Mouse (Mus musculus) lung, postnatal 25 days (tissue): Measurements from ENCODE around the gene Rhof.
A peak's percentile ranks its signal among the peaks of the same experiment; 100 is the strongest.

Source experiments
- DNase-seq: peaks from one replicate; pipeline ENCODE4 v3.0.0; 2022; ENCODE audit warnings: low spot score

Rhof gene

DNA sequence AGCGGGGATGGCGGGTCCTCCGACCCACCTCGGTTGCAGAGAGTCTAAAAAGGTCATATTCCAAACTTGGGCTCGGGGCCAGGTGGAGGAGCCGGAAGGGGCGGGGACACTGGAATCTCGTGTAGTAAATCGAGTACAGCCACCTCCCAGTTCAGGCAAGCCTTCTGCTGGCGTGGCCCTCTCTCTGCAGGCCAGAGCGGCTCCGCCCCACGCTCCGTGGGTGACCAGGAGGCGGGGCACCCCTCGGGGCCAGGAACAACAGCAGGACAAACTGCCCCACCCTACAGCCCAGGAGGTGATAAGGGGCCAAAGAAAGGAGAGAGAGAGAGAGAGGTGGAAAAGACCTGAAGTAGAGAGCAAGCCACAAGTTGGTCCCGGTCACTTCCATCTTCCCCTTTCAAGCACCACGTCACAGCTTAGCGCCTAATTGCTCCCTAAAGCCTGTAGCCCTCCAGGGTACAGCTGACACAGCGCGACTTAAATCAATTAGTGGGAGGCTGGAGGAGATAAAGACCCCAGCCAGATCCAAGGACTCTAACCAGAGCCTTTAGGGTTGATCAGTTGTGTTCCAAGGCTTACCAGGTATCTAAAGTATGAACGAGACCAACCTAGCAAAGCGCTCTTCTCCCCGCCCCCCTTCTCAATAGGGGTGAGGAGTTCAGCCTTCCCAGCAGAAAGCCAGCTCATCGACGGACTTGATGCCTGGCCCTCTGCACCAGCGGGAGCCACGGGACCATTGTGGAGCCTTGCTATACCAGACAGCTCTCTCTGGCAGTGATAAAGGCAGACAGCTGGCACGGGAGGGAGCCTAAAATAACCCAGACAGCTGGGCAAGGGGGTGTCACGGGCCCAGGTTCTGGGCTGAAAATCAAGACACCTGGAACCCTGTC is 3.2 kb upstream of the Rhof start:
- peak; percentile 95 for DNase-seq

DNA sequence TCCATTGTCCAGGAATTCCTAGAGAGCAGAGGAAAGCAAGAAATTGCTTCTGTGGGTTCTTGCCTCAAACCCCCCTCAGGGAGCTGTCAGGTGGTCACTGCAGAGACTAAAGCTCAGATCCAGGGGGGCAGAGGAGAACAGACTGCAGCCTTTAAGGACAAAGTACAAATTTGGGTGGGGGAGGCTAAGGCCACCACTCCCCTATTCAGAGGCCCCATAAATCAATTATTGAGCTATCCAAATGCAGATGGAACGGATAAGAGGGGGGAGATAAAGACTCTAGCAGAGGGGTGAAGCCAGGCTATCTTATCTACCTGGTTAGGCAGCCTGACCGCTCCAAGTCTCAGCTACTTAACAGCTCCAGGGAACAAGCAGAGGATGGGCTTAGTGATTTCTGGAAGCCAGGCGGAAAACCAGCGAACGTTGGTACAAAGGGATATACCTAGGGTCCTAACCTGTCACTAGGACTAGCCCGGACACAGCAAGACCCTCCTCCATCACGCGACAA is 2.4 kb upstream of the Rhof start:
- DNase-seq = no peak

DNA sequence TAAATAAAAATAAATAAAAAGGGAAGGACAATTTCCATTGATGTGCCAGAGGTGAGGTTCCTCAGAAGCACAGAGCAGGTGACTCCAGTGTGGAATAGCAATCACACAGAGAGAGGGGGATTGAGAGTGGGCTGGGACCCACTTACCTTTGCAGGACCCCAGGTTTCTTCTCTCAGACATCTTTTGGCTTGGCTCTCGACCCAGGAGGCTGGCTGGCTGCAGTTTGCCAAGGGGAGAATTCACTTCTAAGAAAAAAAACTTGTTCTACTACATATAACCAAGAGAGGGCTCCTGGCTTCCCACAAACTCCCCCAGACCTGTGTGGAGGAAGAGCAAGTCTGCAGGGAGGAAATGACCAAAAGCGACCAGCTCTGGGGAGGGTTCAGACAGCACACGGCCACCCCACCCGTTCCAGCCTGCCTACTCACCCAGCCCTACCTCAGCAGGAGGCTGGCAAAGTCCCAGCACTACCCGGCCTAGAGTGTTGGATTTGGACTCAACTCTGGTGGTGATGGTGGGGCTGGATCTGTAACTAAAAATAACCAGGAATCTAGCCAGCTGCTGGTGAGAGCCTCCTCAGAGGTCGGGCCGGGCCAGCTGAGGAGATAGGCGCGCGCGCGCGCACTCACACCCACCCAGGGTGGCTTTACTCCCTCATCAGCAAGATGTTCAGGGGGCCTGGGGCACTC is 1.8 kb upstream of the Rhof start:
- peak; percentile 86 for DNase-seq

DNA sequence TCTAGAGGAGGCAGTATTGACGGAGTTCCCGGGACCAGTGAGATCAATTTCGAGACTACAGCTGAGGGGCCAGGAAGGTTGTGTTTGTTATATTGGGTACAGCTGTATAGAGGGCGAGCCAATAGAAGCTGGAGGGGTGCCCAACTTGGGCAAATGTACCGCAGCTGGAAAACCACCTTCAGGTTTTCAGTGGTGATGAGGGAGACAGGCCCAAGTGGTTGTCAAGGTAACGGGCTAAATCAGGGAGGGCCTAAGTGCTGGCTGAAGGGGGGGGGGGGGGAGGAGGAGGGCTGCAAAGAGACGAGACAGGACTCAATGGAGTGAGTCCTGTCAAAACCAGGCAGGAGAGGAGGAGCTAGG is 1.3 kb upstream of the Rhof start:
- DNase-seq = no peak

DNA sequence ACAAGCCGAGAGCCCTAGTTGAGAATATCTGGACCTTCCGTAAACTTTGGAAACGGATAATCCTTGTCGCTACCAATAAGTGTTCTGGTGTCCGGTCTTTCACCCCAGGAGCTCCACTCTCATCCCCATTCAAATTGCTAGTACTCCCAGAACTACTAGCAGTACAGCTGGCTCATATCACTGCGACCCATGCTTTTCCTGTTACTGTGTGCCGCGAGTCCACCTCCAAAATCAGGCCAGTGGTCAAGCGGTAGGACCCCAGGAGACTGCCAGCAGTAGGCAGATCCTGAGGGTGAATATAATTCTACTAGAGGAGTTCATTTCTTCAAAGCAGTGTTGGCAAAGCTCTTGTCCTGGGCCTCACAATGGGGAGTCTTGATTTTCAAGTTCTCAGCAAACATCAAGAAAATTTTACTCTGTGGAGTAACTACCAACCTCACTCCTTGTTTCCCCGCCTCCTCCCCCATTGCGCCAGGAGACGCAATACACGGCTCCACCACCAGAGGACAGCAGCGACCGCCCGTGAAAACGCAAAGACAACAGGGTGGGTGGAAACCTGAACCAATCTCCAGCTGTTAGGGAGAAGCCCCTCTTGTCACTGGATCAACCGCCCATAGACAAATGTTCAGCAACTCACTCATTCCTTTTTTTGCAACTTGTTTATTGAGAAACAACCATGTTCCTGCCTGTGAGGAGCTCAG is 741 bp upstream of the Rhof start:
- DNase-seq = peak; percentile 89

DNA sequence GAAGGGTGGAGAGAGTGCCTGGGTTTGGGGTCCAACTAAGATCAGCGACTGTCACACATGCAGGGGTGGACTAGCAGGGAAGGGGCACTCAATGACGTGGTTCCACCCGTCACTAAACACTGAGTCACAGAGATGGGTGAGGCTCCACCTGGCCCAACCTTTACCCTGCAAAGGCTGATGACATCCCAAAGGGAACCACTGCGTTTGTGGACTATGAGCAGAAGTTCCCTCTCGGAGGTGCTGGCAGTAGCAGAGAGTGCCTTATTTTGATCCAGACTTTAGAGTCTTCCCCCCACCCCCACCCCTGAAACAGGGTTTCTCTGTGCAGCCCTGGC is 1.7 kb downstream of the Rhof start:
- no peak for DNase-seq

DNA sequence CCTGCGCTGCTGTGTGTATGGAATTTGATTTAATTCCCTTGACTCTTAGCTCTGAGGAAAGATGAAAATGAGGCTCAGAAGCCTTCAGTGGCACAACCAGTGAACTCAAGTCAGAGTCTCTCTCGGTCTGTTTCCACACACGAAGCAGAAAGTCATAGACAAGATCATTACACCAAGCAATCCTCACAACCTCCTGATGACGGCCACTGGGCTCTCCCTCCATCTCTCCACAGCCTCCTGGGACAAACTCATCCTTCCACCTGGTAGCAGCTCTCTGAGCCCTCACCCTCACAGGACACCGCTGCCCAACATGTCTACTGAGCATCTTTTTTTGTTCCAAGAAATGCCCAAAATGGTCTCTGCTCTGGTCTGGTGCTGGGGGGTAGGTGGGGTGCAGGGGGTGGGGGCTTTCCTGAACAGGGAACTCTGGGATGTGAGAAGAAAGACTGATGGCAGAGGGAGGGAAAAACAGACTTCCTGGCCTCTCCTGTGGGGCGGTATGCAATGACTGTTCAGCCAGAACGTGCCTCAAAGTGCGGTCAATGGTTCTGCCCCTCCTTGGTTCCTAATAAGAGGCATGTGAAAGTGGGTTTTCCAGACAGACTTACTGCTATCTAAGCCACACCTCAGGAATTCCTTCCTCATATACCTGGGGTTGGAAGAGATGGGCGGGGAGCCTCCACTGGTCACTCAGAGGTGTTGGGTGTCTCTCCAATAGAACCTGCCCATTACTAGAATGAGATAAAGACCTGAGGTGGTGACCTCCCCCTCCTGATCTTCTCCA is 2.3 kb downstream of the Rhof start:
- no peak for DNase-seq

DNA sequence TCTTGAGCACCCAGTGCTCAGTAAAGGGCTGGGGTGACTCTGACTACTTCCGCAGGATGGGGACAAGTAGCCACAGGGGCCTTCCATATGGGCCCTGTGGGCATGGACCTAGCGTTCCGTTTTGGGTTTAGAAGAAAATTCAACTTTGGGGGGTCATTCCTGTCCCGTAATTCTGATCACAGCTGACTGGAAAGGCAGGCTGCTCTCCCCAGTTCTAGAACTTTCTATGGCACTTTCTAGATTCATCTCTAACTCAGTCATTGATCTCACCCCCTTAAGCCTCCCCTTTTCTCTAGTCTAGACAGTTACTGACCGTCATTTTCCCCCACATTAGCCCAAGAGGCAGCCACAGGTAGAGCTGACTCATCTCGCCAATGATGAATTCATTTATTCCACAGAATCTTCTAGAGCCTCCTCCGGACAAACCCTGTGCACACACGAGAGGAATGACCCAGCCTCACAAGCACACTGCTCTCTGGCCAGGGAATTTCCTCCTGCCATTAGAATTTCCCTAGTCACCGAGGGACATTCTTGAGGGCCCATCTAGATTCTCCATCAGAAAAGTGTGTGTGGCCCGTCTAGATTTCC is 3.2 kb downstream of the Rhof start:
- DNase-seq = no peak

DNA sequence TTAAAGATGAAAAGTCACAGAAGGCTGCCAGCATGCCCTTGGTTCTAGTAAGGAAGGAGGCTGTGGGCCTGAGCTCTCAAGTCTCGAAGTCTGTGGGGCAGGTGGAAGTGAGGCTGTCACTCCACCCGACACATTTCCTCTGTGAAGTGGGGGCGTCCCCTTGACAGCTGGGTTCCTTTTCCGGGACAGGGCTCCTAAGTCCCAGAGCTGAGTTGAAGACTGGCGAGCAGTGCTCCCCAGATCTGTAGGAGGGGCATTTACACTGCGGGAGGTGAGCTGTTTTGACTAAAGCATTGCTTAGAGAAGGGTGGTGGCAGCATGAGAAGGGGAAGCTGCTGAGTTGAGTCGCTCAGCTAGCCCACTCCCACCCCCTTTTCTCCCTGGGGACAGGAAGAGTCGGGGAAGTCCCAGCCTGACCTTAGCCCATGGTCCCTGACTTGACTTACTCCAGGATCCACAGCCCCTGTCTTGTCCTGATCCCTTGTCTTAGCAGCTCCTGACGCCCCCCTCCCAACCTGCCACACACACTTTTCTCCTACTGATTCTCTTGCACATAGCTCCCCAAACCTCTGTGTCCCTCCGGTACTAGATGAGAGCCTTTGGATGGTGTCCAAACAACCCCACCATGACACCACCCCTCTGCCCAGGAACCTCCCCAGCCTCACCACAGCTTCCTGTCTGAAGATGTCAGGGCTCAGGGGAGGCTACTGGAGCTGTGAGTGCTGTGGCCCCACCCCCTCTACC is 3.9 kb downstream of the Rhof start:
- DNase-seq = peak; percentile 78

DNA sequence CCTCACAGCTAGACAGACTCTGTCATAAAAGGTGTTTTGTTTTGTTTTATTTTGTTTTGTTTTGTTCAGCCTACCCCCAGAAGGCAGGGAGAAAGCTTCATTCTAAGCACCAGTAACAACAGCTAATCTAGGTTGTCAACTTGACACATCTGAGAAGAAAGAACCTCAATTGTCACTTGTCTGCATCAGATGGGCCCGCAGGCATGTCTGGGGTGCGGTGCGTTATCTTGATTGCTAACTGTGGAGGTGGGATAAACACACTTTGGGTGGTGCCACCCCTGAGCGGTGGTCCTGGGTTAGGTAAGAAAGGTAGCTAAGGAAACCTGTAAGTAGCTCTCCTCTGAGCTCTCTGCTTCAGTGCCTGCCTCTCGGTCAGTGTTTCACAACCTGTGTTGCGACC is 5.5 kb downstream of the Rhof start:
- no peak for DNase-seq

DNA sequence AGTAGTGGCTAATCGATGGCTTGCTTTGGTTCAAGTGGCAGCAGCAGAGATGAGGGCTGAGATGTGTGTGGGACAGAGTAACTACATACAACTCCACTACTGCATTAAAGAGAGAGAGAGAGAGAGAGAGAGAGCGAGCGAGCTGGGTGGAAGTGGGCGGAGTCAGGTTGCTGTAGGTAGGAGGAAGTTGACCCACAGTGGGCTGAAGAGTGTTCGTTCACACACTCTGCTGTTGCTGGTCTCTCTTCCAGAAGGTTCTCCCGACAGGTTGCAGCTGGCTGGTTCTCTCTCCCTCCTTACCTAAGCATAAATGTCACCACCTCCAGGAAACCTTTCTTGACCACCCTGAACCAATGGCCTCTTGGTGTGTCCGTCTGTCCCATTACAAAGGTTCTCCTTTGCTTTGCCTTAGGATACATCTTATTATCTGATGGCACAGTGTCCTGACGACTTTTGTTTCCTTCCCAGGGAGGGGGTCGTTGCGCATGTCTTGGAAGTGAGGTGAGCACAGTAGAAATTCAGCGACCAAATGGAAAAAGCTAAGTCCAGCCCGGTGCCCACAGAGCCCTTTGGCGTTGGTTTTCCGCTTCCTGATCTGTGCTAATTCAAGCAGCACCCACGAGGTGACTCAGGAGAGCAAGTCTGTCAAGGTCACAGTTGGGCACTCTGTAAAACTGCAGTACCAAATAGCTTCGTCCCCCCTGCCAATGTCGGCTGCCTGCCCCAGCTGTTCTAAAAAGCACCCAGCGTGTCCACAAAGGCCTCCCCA is 6.7 kb downstream of the Rhof start:
- DNase-seq = no peak

DNA sequence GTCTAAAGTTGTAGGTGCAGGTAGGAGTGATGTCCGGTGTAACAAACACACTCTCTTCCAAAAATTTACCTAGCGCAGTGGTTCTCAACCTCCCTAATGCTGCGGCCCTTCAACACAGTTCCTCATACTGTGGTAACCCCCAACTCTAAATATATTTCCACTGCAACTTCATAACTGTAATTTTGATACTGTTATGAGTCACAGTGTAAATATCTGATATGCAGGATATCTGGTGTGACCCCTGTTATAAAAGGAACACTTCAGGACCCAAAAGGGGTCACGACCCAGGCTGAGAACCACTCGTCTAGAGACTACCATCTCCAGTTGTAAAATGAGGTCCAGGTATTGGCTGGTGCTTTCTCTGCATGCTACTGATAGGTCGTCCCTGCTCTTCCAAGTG is 7.4 kb downstream of the Rhof start:
- no peak for DNase-seq

DNA sequence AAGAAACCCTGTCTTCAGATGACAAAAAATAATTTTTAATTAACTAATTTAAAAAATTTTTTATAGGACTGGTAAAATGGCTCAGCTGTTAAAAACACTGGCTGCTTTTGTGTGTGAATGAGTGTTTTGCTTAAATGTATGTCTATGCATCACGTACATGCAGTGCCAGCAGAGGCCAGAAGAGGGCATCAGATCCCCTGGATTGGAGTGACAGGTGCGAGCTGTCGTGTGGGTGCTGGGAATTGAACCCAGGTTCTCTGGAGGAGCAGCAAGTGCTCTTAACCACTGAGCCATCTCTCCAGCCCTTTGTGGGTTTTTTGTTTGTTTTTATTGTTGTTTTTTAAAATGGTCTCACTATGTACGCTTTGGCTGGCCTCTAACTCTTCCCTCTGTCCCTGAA is 10.3 kb downstream of the Rhof start:
- no peak for DNase-seq

DNA sequence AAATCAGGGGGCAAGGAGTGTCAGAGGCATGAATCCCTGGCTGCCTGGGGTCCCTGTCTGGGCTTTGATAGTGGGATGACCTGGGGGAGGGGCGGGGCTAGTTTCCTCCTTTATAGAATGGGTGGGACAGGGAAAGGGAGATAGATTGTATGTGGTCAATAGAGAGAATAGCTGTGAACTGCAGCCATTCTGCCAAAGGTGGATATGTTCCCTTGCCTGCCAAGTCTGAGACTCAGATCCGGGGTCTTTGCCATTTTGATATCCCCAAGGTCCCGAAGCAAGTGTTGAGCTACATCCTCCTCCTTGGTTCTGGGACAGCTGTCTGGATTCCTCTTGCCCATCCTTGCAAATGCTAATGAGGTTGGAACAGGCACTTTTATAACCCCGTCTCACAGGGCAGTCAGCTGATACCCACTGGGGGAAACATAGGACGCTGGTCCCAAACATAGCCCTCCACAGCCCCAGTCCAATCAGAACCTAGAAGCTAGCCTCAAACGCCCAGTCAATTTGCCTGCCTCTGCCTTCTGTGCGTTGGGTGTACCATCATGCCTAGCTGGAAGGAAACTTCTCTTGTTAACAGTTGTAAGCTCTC is 11.8 kb downstream of the Rhof start:
- no peak for DNase-seq

DNA sequence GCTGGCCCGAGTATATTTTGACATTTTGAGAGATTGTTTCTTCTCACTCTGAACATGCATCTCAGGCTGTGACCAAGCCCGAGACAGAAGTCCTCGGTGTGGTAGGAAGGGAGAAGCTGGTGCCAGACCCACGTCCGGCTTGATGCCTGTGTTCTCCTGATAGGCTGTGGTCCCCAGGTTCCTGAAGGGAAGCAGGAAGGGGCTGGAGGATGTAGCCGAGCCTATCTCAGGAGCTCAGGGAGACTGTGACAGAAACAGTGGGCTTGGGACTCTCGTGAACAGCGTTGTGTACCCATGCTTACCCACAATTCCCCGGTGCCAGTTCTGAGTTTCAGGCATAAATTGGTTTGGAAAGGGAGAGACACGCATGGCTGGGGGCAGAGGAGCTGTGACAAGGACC is 13.7 kb downstream of the Rhof start:
- DNase-seq = no peak

DNA sequence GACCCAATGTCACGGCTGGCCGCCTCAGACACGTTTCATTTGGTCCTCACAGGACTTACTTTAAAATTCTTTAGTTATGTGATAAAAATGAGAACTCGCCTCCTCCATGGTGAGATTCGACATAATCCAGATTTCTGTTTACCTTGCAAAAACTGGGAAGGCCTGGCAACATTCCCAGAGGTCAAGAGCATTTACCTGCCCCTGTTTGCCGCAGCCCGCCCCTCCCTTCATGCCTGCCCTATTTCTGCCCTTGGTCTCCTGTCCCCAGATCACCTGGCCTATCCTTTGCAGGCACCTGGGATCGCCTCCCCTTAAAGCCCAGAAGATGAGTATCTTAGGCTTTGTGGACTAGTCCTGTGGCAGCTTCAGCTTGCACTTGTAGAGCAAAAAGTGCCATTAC is 14.7 kb downstream of the Rhof start:
- peak; percentile 43 for DNase-seq

DNA sequence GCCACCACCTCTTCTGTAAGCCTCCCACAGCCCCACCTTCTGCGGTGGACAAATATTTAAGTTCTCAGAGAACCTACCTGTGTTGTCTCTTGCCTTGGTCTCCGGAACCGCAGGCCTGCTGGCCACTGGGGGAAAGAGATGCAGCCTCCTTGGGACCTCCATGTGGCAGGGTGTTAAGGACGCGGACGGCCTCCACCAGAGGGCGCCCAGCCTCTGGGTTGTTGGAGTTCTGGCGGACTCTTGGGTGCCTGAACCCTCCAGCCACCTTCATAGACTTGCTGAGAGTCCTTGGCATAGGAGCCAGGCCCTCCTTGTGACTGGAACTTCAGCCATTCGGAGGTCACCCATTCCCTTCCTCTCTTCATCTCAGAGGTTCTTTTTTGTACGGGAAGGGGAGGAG is 15.2 kb downstream of the Rhof start:
- DNase-seq = peak; percentile 86

DNA sequence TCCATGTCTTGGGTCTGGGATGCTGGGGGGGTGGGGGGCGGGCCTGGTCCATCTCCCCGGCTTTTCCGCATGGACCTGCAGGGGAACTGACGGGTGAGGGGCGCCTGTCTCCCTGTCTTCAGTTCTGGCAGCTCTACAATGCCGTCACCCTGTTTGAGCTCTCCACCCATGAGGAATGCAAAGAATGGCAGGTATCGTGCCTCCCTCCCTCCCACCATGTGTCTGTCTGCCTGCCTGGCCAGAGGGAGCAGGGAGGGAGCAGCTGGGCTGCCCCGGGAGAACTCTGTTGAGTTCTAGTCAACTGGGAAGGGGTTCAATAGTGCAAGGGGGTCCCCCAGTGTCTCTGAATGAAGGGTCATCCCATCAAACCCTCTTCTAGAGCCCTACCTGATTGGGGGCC is 16.4 kb downstream of the Rhof start:
- peak; percentile 41 for DNase-seq

DNA sequence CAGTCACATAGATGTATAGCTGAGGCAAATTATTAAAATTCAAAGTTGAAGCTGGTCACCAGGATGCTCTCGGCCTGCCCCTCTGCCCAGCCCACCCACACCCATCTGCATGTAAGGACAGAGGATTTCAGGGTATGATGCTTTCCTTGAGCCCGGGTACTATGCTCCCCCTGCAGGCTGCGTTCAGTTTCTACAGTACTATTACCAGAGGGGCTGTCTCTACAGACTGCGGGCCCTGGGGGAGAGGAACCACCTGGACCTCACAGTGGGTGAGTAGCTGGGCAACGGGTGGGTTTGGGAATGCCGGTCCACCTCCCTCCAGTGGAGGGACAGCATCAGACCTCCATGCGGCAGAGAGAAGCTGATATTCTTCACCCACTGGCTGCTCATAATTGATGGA is 17.6 kb downstream of the Rhof start:
- no peak for DNase-seq

DNA sequence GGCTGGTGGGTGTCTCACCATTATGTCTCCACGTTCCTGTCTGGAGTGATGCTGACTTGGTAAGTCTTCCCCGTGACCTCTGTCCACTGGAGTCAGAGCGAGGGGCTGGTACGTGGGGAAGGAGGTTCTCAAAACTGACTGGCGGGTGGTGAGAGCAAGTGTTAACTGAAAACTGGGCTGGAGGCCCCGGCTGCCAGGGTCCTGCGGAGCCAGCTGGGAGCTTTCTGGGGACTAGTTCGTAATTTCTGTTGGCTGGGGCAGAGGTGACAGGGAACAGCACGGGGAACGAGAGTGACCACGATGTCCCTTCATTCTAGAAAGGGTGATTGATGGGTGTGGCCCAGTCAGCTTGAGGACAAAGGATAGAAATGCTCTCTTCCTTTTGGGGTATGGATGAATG is 18.4 kb downstream of the Rhof start:
- DNase-seq = no peak
